Mouse (Mus musculus) megakaryocyte, embryonic 14.5 days (primary cell): ENCODE results near the gene Ruvbl1.

ENCODE experiments used
- FLI1 ChIP-seq: IDR thresholded peaks from 2 replicates; pipeline ENCODE4 v1.6.1; 2012; ENCODE audit warnings: low read length, inconsistent platforms, mixed read lengths
- GATA1 ChIP-seq: IDR thresholded peaks from 3 replicates; pipeline ENCODE4 v1.6.1; 2012; ENCODE audit warnings: mixed read lengths, low read length, inconsistent platforms, borderline replicate concordance

DNA sequence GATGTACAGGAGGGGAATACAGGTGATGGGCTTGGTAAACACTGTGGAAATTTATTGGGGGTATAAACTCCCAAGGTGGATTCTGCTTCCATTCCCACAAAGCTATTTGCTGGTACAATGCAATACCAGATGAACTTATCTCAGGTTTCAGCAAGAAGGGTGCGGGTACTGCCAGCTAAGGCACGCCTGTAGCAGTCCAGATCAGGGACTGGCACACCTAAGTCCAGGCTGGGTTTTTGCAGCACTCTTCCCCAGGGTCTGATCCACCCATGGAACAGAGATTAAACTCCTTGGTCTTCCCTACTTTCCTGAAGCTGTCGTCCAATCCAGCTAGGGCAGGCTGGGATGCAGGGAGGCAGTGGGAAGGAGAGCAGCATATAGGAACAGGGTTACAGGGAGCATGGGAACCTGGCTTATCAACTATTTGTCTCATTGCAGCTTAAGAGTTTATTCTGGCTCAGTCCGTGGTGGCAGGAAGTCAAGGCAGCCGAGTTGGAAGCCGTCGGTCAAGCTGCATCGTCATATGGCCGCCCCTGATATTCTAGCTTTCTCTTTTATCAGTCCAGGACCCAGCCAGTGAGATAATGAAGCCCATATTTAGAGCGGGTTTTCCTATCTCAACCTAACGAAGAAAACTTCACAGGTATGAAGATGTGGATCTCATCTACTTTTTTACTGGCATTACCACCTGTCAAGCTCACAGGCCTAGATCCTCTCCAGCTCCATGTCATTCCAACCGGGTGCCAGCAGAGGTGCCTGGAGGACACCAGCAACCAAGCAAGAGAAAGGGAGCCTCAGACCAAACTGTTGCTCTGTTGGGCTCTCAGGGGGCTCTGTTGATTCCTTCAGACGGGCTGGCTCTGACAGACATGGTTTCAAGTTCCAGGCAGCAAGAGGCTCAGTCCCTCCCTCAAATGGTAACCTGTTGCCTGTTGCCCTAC lies 37.1 kb downstream of the Ruvbl1 start:
- TF ChIP-seq GATA1 = no peak
- TF ChIP-seq FLI1 = no peak
